Mouse (Mus musculus): ENCODE measurements at regions not wholly inside any gene's neighbourhood (a gene's known extent, or its start where the extent isn't known, plus 50 kb on each side); places are given as distances from the start of the nearest gene placed in this dataset.

- no peak overlapping the region for H3K4me3 ChIP-seq (ENCODE audit: low read depth, low read length)
- no peak for ATAC-seq (ENCODE audit: low FRiP score)
- H3K27ac ChIP-seq (ENCODE audit: low read depth, low read length): no peak overlapping the region
- H3K4me2 ChIP-seq: no peak overlapping the region
- peaks cover 5% of the 10 kb centered on the region; the same call in 1 of the 2 replicates for H3K4me1 ChIP-seq (ENCODE audit: control insufficient read depth, insufficient read depth, low read length)
- no peaks in the 10 kb centered on the region for H3K27me3 ChIP-seq (ENCODE audit: control insufficient read depth, insufficient read depth, low read length)
- no peak for DNase-seq (ENCODE audit: low spot score, missing footprints)
- no peaks in the 10 kb centered on the region for H3K9me3 ChIP-seq (ENCODE audit: control insufficient read depth, low read length)
- H3K9ac ChIP-seq (ENCODE audit: low read length): no peak overlapping the region
- H3K36me3 ChIP-seq (ENCODE audit: control insufficient read depth, insufficient read depth, low read length): no peaks in the 10 kb centered on the region
- 74% methylated on average over 1 of the region's 1 CpGs for WGBS
Observed at GRCm38 (mm10) chr3:15196101-15196500, 136.0 kb downstream of the Gm9733 start.

GRCm38 (mm10) chr3:15198086-15198485 is 134.0 kb downstream of the Gm9733 start:
- no peak overlapping the region for H3K4me2 ChIP-seq
- H3K4me3 ChIP-seq (ENCODE audit: low read depth, low read length): no peak overlapping the region
- peaks cover 5% of the 10 kb centered on the region; the same call in 1 of the 2 replicates for H3K4me1 ChIP-seq (ENCODE audit: control insufficient read depth, insufficient read depth, low read length)
- no peaks in the 10 kb centered on the region for H3K36me3 ChIP-seq (ENCODE audit: control insufficient read depth, insufficient read depth, low read length)
- no peak overlapping the region for H3K9ac ChIP-seq (ENCODE audit: low read length)
- H3K27ac ChIP-seq (ENCODE audit: low read depth, low read length): no peak overlapping the region
- H3K9me3 ChIP-seq (ENCODE audit: control insufficient read depth, low read length): no peaks in the 10 kb centered on the region
- H3K27me3 ChIP-seq (ENCODE audit: control insufficient read depth, insufficient read depth, low read length): no peaks in the 10 kb centered on the region
- ATAC-seq (ENCODE audit: low FRiP score) (no peak), DNase-seq (ENCODE audit: low spot score, missing footprints) (no peak)
- 89% methylated on average over 3 of the region's 3 CpGs for WGBS

- Histone ChIP-seq H3K27me3 (ENCODE audit: control insufficient read depth, insufficient read depth, low read length) (no peaks in the 10 kb centered on the region), H3K4me1 (ENCODE audit: control insufficient read depth, insufficient read depth, low read length) (peaks cover 7% of the 10 kb centered on the region; the same call in 1 of the 2 replicates), H3K9ac (ENCODE audit: low read length) (no peak overlapping the region), H3K4me3 (ENCODE audit: low read depth, low read length) (no peak overlapping the region), H3K36me3 (ENCODE audit: control insufficient read depth, insufficient read depth, low read length) (no peaks in the 10 kb centered on the region), H3K9me3 (ENCODE audit: control insufficient read depth, low read length) (no peaks in the 10 kb centered on the region), H3K4me2 (no peak overlapping the region), H3K27ac (ENCODE audit: low read depth, low read length) (no peak overlapping the region)
- DNase-seq (ENCODE audit: low spot score, missing footprints) (no peak), ATAC-seq (ENCODE audit: low FRiP score) (no peak)
- WGBS: 46% methylated on average over 1 of the region's 1 CpGs
Observed at GRCm38 (mm10) chr3:15200309-15200708, 131.8 kb downstream of the Gm9733 start.

DNA sequence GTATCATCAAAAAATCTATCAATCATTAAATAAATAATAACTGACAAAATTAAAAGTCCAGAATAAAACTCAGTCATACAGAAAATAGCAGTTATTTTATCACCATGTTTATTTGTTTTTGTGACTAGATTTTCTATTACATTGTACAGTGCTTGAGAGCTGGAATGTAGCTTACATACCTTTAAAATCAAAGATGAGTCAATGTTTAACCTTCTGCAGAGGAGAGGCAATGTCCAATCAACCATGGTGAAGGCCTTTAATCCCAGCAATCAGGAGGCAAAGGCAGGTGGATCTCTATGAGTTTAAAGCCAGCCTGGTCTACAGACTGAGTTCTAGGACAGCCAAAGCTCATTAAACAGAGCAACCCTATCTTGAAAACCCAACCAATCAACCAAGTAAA is 131.1 kb downstream of the Gm9733 start:
- H3K4me2 ChIP-seq: no peak overlapping the region
- no peak overlapping the region for H3K4me3 ChIP-seq (ENCODE audit: low read depth, low read length)
- no peak overlapping the region for H3K9ac ChIP-seq (ENCODE audit: low read length)
- H3K36me3 ChIP-seq (ENCODE audit: control insufficient read depth, insufficient read depth, low read length): no peaks in the 10 kb centered on the region
- H3K9me3 ChIP-seq (ENCODE audit: control insufficient read depth, low read length): no peaks in the 10 kb centered on the region
- no peak for DNase-seq (ENCODE audit: low spot score, missing footprints)
- H3K27me3 ChIP-seq (ENCODE audit: control insufficient read depth, insufficient read depth, low read length): no peaks in the 10 kb centered on the region
- no peak overlapping the region for H3K27ac ChIP-seq (ENCODE audit: low read depth, low read length)
- H3K4me1 ChIP-seq (ENCODE audit: control insufficient read depth, insufficient read depth, low read length): peaks cover 10% of the 10 kb centered on the region; the same call in 1 of the 2 replicates
- no peak for ATAC-seq (ENCODE audit: low FRiP score)

DNA sequence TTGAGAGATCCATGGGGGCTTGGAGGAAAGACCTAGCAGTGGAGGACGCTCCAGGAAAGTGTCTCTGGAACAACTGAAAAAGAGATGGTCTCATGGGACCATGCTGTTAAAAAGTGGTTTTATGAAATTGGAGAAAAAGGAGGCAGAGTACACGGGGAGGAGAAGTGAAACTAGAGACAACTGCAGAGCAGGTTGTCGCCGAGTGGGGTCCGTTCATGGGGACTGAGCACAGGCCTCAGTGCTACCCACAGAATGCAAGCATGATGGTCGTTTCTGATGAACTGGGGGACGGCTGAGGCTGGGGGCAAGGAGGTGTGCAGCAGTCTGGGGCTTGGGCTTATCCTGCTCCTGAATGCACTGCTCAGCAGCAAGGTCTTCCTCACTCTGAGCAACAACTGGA is 129.3 kb downstream of the Gm9733 start:
- Histone ChIP-seq H3K27ac (ENCODE audit: low read depth, low read length) (no peak overlapping the region), H3K9me3 (ENCODE audit: control insufficient read depth, low read length) (no peaks in the 10 kb centered on the region), H3K4me2 (no peak overlapping the region), H3K27me3 (ENCODE audit: control insufficient read depth, insufficient read depth, low read length) (no peaks in the 10 kb centered on the region), H3K9ac (ENCODE audit: low read length) (no peak overlapping the region), H3K36me3 (ENCODE audit: control insufficient read depth, insufficient read depth, low read length) (no peaks in the 10 kb centered on the region), H3K4me1 (ENCODE audit: control insufficient read depth, insufficient read depth, low read length) (peaks cover 10% of the 10 kb centered on the region; the same call in 1 of the 2 replicates), H3K4me3 (ENCODE audit: low read depth, low read length) (no peak overlapping the region)
- ATAC-seq (ENCODE audit: low FRiP score) (no peak), DNase-seq (ENCODE audit: low spot score, missing footprints) (no peak)
- WGBS: 82% methylated on average over 7 of the region's 7 CpGs

DNA sequence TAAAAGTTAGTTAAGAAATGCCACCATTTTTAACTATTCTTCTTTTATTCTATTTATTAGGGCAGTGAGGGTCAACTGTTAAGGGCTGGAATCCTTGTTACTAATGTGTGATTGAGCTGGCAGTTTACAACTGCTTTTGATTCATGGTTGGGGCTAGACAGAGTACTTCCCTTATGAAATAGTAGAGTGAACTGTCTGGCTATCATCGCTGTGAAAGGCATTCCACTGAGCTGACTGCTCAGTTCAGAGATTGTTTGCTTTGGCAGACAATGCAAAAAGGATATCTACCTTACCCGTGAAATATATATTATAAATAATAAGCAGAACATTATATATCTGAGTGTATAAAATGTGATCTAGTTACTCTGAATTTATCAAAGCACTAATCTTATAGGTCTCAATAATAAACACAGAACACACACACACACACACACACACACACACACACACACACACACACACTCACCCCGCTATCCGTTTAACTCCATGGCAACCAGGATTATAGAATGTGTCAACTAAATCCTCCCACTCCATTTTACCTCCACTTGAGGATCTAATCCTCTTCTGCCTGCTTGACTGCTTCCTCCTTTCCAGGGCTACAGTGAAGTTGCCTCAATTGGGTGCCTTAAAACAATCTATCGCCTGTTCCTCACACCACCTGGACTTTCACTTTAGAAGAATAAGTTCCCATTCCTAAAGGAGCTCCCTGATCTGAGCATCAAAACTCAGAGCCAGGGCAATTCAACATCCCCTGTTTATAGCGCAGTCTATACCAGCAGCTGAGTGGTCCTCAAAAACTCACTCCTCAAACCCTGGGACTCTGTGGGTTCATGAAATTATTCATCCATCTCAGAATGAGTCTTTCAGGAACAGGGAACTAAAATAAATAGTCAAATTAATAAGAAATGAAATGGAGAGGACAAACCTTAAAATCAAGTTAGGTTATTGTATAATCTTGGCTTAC is 126.6 kb downstream of the Gm9733 start:
- peak; percentile 92 for ATAC-seq (ENCODE audit: low FRiP score)
- peak; percentile 93 for DNase-seq (ENCODE audit: low spot score, missing footprints)

GRCm38 (mm10) chr3:15212357-15212756 is 119.7 kb downstream of the Gm9733 start:
- Histone ChIP-seq H3K9me3 (ENCODE audit: control insufficient read depth, low read length) (no peaks in the 10 kb centered on the region), H3K9ac (ENCODE audit: low read length) (no peak overlapping the region), H3K27ac (ENCODE audit: low read depth, low read length) (no peak overlapping the region), H3K36me3 (ENCODE audit: control insufficient read depth, insufficient read depth, low read length) (no peaks in the 10 kb centered on the region), H3K4me2 (no peak overlapping the region), H3K4me1 (ENCODE audit: control insufficient read depth, insufficient read depth, low read length) (no peaks in the 10 kb centered on the region), H3K4me3 (ENCODE audit: low read depth, low read length) (no peak overlapping the region), H3K27me3 (ENCODE audit: control insufficient read depth, insufficient read depth, low read length) (no peaks in the 10 kb centered on the region)
- 91% methylated on average over 3 of the region's 3 CpGs for WGBS
- no peak for DNase-seq (ENCODE audit: low spot score, missing footprints)
- no peak for ATAC-seq (ENCODE audit: low FRiP score)

More for the DNA sequence above, 126.6 kb downstream of the Gm9733 start:
- Histone ChIP-seq H3K9ac (ENCODE audit: low read length) (no peak overlapping the region), H3K4me2 (no peak overlapping the region), H3K27ac (ENCODE audit: low read depth, low read length) (no peak overlapping the region), H3K36me3 (ENCODE audit: control insufficient read depth, insufficient read depth, low read length) (no peaks in the 10 kb centered on the region), H3K4me1 (ENCODE audit: control insufficient read depth, insufficient read depth, low read length) (0 out of 2 replicates have a peak, but pooled peaks cover 5% of the 10 kb centered on the region), H3K27me3 (ENCODE audit: control insufficient read depth, insufficient read depth, low read length) (no peaks in the 10 kb centered on the region), H3K9me3 (ENCODE audit: control insufficient read depth, low read length) (no peaks in the 10 kb centered on the region), H3K4me3 (ENCODE audit: low read depth, low read length) (no peak overlapping the region)
- WGBS: 21% methylated on average over 6 of the region's 6 CpGs

- no peak for ATAC-seq (ENCODE audit: low FRiP score)
- H3K9ac ChIP-seq (ENCODE audit: low read length): no peak overlapping the region
- H3K27me3 ChIP-seq (ENCODE audit: control insufficient read depth, insufficient read depth, low read length): no peaks in the 10 kb centered on the region
- H3K27ac ChIP-seq (ENCODE audit: low read depth, low read length): no peak overlapping the region
- no peaks in the 10 kb centered on the region for H3K4me1 ChIP-seq (ENCODE audit: control insufficient read depth, insufficient read depth, low read length)
- H3K36me3 ChIP-seq (ENCODE audit: control insufficient read depth, insufficient read depth, low read length): no peaks in the 10 kb centered on the region
- no peaks in the 10 kb centered on the region for H3K9me3 ChIP-seq (ENCODE audit: control insufficient read depth, low read length)
- H3K4me2 ChIP-seq: no peak overlapping the region
- DNase-seq (ENCODE audit: low spot score, missing footprints): no peak
- no peak overlapping the region for H3K4me3 ChIP-seq (ENCODE audit: low read depth, low read length)
Observed at GRCm38 (mm10) chr3:15217591-15217990, 114.5 kb downstream of the Gm9733 start.

GRCm38 (mm10) chr3:15219275-15219674 is 112.8 kb downstream of the Gm9733 start:
- Histone ChIP-seq H3K4me1 (ENCODE audit: control insufficient read depth, insufficient read depth, low read length) (no peaks in the 10 kb centered on the region), H3K27ac (ENCODE audit: low read depth, low read length) (no peak overlapping the region), H3K36me3 (ENCODE audit: control insufficient read depth, insufficient read depth, low read length) (no peaks in the 10 kb centered on the region), H3K9me3 (ENCODE audit: control insufficient read depth, low read length) (no peaks in the 10 kb centered on the region), H3K27me3 (ENCODE audit: control insufficient read depth, insufficient read depth, low read length) (no peaks in the 10 kb centered on the region), H3K4me3 (ENCODE audit: low read depth, low read length) (no peak overlapping the region), H3K9ac (ENCODE audit: low read length) (no peak overlapping the region), H3K4me2 (no peak overlapping the region)
- no peak for DNase-seq (ENCODE audit: low spot score, missing footprints)
- 88% methylated on average over 2 of the region's 2 CpGs for WGBS
- no peak for ATAC-seq (ENCODE audit: low FRiP score)

Data from midbrain, embryonic 11.5 days (tissue).